Mouse (Mus musculus) embryo, embryonic 9.5 days (tissue): ENCODE measurements around the gene 1810024B03Rik.
A peak's percentile ranks its signal among the peaks of the same experiment; 100 is the strongest.
"Not testable (repeated sequence)": the region's sequence is repeated elsewhere in the genome, so short reads cannot be mapped to it uniquely, and the experiment has no call there.

ENCODE experiments used
- DNase-seq: peaks from one replicate; pipeline ENCODE4 v3.0.0-alpha.2; 2017; ENCODE audit errors: extremely low spot score

Gene 1810024B03Rik

DNA sequence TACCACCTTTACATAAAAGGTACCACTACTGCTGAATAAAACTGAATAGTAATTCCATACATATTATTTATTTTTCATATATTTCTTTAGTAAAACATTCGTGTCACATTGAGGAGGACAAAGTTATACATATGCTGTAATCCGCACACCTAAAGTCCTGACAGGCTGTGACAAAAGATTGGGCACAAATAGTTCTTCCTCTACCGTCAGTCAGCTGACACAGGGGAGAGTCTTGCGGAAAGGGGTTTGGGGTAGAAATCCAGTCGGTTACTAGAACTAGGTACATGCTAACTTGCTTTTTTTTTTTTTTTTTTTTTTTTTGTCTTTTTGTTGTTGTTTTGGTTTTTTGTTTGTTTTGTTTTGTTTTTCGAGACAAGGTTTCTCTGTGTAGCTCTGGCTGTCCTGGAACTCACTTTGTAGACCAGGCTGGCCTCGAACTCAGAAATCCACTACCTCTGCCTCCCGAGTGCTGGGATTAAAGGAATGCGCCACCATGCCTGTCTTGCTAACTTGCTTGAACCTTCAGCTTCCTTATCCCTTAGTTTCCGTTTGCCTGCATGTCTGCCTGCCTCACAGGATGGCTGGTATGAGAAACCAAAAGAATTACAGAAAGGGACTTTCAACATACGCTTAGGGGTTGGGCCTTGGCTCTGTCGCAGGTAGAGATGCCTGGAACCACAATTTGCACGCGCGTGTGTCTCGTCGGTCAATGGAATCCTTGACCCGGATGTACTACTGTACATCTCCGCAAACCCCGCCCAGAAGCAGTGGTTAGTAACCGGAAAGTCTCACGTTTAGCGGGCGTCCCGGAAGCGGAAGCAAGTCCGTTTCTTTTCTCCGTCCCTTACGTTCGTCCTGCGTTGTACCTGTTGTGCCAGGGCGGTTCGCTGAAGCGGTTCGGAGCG lies at the start of gene 1810024B03Rik, which contains the start of gene Snrnp200:
TSS of gene 1810024B03Rik (minus strand) at position 734 of the 905 bp plus-strand sequence.
TSS of gene Snrnp200 (plus strand) at position 840 of the 905 bp plus-strand sequence.
- DNase-seq: peak; percentile 92

DNA sequence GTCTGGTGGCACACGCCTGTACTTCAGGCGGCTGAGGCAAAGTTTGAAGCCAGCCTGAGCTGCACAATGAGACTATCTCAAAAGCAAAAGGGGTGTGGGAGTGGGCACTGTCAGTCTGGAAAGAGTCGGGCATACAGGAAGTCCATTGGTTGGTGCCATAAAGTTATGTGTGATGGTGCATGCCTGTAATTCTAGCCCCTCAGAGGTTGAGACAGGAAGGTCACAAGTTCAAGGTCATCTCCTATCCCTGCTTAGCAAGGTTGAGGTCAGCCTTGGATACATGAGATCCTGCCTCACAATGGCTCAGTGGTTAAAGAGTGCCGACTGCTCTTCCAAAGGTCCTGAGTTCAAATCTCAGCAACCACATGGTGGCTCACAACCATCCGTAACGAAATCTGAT lies 47.2 kb upstream of the 1810024B03Rik start:
- DNase-seq: no peak

DNA sequence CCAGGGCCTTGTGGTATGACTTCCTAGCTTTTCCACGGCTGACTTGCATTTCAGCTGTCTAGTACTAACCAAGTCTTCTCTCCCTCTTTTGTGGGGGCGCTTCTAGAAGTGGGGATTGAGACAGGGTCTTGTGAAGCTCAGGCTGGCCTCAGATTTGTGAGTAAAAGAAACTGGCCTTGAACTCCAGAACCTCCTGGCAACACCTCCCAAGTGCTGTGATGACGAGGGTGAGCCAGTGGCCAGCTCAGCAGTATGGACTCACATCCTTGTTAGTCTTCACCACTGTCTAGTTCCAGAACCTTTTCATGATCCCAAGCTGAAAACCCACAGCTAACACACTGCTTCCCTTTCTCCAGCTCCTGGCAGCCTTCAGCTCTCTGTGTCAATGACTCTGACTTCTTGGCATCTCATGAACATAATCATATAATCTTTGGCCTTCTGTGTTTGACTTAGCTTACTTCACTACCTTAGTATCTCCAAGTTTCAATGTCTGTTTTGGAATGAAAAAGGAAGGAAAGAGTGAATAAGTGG lies 46.6 kb upstream of the 1810024B03Rik start:
- no peak for DNase-seq

DNA sequence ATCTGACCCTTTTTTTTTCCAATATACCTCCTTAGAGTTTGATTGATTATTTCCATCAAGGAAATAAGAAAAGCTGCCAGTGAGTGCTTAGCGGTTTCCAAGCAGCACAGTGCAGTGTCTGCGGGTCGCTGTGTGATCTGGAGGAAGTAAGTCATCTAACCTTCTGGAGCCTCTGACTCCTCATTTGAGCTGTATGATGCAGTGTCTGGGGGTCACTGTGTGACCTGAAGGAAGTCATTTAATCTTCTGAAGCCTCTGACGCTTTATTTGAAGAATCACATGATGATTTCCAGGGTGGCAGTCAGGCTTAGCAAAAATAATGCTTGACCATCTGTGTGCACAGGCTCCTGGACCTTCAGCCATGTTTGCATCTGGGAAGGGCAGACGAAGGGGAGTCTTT lies 44.7 kb upstream of the 1810024B03Rik start:
- DNase-seq: no peak

DNA sequence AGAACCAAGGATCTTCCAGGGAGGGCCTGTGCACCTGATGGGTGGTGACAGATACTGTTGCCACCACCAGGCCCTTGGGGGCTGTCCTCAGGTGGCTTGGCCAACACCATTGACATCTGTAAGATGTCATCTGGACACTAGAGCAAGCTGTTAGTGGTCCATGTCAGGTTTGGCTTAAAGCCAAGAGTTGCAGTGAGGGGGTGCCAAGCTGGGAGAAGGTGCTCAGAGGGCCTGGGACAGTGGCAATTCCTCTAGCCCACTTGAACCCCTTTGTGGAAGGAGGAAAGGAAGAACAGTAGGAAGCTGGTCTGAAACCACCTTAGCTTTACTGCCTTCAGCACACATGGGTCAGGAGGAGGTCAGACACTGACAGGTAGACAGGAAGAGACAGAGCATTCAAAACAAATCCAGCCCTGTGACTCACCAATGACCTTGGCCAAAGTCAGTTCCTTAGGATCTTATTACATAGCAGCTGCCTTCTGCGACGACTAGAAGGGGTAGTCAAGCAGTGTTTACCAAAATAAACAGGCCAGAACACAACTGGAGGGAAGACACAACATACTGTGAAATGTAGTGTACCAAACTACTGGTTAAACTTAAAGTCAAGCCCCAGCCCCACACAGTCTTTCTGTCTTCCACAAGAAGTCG lies 43.9 kb upstream of the 1810024B03Rik start:
- no peak for DNase-seq

DNA sequence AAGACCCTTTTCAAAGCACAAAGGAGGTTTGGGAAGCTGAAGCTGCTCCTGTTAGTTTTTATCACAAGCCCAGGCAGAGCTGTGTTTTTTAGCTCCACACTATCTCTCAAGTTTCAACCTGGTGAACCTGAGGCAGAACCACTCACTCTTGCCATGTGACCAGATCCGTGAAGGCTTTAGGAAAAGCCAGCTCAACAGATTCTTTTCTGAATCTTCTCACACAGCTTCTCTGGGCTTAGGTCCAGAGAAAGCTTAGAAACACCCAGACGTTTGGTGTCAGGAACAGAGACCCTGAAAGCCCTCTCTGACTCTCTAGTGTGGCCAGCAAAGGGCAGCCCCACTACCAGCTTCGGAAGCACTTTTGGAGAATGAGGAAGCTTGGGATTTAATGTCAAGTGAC lies 43.4 kb upstream of the 1810024B03Rik start:
- no peak for DNase-seq

DNA sequence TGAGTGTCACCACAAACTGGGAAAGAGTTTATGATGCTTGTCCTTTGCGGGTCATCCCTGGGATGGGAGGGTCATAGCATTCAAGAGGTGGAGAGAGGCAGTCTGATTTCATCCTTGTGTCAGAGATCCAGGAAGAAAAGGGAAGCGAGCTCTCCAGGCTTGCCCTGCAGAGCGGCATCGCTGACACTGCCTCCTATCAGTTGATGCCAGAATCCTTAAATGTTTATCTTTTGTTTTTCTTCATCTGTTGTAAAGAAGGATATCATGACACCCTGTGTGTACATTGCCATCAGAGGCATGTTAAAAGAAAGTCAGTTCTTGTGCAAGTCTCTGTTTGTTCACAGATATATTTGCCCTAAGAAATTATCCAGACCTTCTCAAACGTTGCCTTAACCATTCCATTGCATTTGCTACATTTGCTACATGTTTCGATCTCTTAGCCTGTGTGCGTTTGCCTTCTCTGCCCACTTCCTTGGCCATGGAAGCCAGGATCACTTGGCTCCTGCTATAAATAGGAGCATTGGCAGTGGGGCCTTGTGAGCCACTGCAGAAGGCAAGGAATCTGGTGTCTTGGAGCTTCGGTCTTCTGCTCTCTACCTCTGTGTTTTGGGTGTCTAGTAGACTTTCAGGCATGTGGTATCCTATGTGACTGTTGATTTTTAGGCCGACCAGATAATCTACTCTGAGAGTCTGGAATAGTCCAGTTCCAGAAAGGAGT lies 42.4 kb upstream of the 1810024B03Rik start:
- DNase-seq: no peak

DNA sequence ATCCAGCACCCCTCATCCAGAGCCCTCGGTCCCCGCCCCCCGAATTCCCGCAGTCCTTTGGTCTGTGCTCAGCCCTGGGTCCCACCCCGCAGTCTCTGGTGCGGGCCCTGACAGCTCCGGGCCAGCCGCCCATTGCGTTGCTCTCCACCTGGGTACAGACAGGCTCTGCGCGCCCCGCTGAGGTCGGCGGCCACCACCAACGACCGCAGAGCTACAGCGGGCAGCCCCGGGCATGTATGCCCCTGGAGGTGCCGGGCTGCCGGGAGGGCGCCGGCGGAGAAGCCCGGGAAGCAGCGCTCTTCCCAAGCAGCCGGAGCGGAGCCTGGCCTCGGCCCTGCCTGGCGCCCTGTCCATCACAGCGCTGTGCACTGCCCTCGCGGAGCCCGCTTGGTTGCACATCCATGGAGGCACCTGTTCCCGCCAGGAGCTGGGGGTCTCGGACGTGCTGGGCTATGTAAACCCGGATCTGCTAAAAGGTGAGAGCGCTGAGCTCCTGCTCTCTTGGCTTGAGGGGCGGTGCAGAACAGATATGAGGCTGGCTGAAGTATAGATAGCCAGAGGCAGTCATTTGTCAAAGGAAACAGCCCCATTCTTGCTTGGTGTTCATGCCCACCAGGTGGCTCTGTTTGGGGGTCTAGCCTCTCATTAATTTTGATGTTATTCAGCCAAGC lies 40.4 kb upstream of the 1810024B03Rik start:
- no peak for DNase-seq

DNA sequence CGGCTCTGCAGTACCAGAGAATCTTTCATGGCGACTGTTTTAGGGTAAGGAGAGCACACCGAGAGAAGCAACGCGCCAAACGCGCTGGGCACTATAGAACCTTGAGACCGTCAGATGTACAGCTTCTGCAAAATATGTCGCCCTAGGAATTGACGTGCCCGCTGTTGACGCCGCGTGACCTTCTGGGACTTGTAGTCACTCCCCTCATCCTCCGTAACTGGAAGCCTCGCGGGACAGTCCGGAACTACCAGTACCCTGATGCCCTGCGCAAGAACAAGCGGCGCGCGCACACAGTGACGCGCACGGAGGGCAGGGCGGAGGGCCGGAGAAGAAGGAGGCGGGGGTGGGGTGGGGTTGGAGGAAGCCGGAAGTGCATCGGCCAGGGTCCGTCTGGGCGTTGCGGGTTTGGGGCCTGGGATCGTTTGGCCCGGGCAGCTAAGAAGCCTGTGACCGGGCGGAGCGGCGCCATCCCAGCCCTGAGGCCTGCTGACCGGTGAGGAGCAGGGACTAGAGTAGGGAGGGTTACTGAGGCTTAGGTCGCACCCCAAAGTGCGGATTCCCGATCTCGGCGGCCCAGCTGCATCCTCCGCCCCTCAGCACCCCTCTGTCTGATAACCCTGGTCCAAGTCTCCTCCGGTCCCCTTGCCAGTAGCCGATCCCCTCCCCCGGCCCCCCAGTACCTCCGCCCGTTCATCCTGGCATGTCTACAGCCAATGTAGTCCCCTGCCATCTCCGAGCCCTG lies 39.7 kb upstream of the 1810024B03Rik start, which contains the start of the genes Ciao1 and Tmem127:
TSS of gene Ciao1 (minus strand) at position 225 of the 742 bp plus-strand sequence.
TSS of gene Tmem127 (plus strand) at position 317 of the 742 bp plus-strand sequence.
- peak; percentile 97 for DNase-seq

DNA sequence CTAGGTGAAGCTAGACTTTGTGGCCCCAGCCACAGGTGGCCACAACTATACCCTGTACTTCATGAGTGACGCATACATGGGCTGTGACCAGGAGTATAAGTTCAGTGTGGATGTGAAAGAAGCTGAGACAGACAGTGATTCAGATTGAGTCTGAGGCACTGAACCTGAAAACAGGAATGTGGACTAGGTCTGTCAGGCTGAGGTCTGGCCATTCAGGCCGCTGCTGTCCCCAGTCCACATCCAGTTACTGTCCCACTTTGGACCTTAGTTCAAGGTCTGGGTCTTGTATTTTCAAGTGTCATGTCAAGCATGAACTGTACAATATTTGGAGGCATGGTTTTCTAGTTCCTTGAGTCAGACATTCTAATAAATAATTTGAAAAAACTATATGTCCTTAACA lies 32.0 kb upstream of the 1810024B03Rik start:
- no peak for DNase-seq

DNA sequence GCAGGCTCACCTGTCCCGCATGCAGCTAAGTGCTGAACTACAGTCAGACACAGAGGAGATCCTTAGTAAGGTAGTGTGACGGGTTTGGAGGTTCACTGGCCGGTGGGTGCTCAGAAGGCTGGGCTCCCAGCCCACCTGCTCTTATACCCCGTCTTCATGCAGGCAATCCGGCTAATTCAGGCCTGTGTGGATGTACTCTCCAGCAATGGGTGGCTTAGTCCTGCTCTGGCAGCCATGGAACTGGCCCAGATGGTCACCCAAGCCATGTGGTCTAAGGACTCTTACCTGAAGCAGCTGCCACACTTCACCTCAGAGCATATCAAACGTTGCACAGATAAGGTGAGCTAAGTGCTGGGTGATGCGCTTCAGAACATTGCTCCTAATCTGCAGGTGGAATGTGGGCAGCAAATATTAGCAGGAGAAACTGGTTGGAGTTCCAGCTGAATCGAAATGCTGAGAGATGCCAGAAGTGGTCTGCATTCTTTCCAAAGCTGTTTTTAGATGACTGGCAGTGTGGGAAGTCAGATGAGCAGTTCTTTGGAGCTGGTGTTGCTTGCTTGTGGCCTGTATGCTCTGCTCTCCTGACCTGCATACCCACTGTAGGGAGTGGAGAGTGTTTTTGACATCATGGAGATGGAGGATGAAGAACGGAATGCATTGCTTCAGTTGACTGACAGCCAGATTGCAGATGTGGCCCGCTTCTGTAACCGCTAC lies 30.0 kb upstream of the 1810024B03Rik start:
- no peak for DNase-seq

DNA sequence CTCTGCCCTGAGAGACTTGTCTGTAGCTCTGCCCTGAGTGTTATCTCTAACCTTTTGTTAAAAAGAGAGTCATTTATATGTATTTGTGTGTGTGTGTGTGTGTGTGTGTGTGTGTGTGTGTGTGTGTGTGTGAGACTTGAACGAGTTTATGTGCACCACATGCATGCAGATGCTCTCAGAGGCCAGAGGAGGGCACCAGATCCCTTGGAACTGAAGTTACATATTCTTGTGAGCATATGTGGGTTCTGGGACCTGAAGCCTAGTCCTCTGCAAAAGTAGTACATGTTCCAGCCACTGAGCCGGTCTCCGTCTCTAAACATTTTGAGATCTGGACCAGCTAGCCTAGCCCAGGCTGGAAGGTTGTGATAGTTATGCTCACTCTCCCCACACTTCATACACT lies 17.2 kb upstream of the 1810024B03Rik start:
- DNase-seq: no peak

DNA sequence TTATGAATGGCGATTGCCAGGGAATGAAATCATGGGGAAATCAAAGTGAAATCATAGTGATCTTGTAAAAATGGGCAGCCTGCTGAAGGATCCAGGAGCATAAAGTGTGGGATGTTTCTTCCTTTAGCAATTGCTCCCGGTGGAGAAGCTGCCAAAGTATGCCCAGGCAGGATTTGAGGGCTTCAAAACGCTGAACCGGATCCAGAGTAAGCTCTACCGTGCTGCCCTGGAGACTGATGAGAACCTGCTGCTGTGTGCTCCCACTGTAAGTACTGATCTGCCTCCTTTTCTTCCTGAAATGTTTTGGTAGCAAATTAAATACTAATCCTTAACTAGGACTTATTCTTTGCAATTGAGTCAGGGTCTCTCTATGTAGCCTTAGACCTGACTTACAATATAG lies 9.7 kb upstream of the 1810024B03Rik start:
- no peak for DNase-seq

DNA sequence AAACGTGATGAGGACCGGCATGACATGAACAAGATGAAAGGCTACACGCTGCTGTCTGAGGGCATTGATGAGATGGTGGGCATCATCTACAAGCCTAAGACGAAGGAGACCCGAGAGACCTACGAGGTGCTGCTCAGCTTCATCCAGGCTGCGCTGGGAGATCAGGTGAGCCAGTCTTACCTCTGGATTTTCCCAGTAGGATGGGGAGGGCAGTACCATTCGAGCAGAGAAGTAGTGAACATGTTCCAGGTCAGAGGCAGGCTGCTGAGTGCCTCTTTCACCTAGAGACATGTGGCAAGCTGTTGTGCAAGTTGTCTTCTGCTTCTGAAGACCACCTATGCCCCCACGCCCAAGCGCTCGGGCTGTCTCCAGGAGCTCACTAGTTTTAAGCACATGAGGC lies 2.6 kb upstream of the 1810024B03Rik start:
- DNase-seq: no peak

DNA sequence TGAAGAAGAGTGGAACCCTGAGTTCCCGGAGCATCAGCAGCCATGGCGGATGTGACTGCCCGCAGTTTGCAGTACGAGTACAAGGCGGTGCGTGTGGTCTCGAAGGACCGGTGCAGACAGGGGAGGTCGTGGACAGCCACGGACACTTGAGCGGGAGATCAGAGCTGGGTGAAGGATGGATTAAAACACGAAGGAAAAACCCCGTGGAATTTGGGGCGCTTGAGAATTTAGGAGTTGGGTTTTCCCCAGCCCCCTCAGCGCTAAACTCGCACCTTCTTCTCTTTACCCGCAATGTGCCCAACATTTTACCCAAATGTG lies 331 bp upstream of the 1810024B03Rik start:
- no peak for DNase-seq

DNA sequence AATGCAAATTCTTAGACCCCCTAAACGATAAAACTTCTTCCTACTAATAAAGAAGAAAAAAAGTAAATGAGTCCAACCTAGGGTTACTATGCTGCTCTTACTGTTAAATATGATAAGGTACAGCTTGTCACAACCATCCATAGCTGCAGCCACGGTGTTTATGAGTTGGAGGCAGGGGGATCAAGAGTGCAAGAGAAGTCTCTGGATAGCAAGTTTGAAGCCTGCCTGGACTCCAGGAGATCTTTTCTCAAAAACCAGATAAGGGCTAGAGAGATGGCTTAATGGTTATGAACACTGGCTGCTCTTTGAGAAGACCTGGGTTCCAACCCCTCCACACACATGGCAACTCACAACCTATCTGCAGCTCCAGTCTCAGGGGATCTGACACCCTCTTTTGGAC lies 1.2 kb downstream of the 1810024B03Rik start:
- no peak for DNase-seq

DNA sequence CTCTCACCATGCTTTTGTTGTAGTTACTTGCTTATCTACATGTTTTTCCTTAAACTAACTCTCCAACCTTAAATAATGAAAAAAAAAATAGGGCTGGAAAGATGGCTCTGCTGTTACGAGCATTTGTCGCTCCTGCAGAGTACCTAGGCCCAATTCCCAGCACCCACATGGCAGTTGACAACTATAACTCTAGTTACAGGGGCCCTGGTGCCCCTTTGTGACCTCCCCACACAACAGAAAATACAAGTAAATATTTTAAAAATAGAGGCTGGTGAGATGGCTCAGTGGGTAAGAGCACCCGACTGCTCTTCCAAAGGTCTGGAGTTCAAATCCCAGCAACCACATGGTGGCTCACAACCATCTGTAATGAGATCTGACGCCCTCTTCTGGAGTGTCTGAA lies 2.1 kb downstream of the 1810024B03Rik start:
- not testable (repeated sequence) for DNase-seq

DNA sequence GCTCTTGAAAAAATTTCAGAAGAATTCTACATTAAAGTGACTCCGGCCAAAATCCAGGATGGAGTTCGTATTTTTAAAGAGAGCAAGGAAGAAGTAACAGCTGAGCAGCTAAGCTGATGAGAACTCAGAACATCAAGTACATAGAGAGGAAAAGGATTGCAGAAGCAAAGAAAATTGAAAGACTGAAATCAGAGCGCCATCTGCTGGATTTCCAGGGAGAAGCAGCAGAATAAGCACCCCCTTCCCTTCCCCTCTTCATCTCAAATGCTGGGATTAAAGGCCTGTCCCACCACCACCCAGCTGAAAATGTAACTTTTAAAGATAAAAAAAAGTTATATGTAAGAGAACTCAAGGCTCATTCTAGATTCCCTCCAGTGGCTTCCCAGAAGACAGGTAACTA lies 3.1 kb downstream of the 1810024B03Rik start:
- DNase-seq: peak; percentile 58

DNA sequence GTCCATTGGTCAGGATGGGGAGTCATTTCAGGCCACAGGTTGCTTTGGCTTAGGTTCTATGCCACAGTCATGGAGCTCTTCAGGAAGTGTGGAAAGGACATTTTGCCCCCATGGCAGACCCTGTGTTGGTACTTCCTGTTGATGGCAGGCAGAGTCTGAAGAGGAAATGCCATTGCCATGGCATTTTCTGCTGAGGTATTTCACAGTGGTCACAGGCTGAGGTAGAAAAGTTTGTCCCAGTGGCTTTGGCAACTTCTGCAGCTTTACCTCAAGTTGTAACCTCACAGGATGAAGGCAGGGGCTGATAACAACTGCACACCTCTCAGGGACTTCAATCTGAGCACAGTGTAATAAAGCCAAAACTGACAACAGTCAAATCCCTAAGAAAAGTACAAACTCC lies 18.5 kb downstream of the 1810024B03Rik start:
- DNase-seq: no peak
